Mouse (Mus musculus): ENCODE measurements at regions not wholly inside any gene's neighbourhood (a gene's known extent, or its start where the extent isn't known, plus 50 kb on each side); places are given as distances from the start of the nearest gene placed in this dataset.

GRCm38 (mm10) chr13:84625527-84625926 is 403.4 kb downstream of the Tmem161b start:
- Histone ChIP-seq H3K27ac (no peak overlapping the region), H3K36me3 (no peaks in the 10 kb centered on the region), H3K9me3 (no peaks in the 10 kb centered on the region), H3K27me3 (no peaks in the 10 kb centered on the region), H3K9ac (no peak overlapping the region), H3K4me3 (no peak overlapping the region), H3K4me2 (replicated peaks) (no peak overlapping the region), H3K4me1 (no peaks in the 10 kb centered on the region)
- WGBS, result 20% methylated on average over 1 of the region's 1 CpGs
- no peak for ATAC-seq (ENCODE audit: insufficient number of reproducible peaks, insufficient read depth, low FRiP score, low TSS enrichment)

- H3K27ac ChIP-seq, result no peak overlapping the region
- H3K4me3 ChIP-seq, result no peak overlapping the region
- no peak for ATAC-seq (ENCODE audit: insufficient number of reproducible peaks, insufficient read depth, low FRiP score, low TSS enrichment)
- no peaks in the 10 kb centered on the region for H3K4me1 ChIP-seq
- H3K4me2 ChIP-seq (replicated peaks), result no peak overlapping the region
- 56% methylated on average over 2 of the region's 2 CpGs for WGBS
- no peaks in the 10 kb centered on the region for H3K9me3 ChIP-seq
- no peaks in the 10 kb centered on the region for H3K36me3 ChIP-seq
- H3K27me3 ChIP-seq, result no peaks in the 10 kb centered on the region
- H3K9ac ChIP-seq, result no peak overlapping the region
These were observed 403.8 kb downstream of the Tmem161b start for GRCm38 (mm10) chr13:84625927-84626326.

GRCm38 (mm10) chr13:84626397-84626796 is 404.3 kb downstream of the Tmem161b start:
- no peak for ATAC-seq (ENCODE audit: insufficient number of reproducible peaks, insufficient read depth, low FRiP score, low TSS enrichment)
- no peaks in the 10 kb centered on the region for H3K36me3 ChIP-seq
- no peak overlapping the region for H3K9ac ChIP-seq
- no peaks in the 10 kb centered on the region for H3K27me3 ChIP-seq
- H3K4me1 ChIP-seq, result no peaks in the 10 kb centered on the region
- H3K9me3 ChIP-seq, result no peaks in the 10 kb centered on the region
- H3K27ac ChIP-seq, result no peak overlapping the region
- 67% methylated on average over 1 of the region's 1 CpGs for WGBS
- H3K4me3 ChIP-seq, result no peak overlapping the region
- H3K4me2 ChIP-seq (replicated peaks), result no peak overlapping the region

- no peak for ATAC-seq (ENCODE audit: insufficient number of reproducible peaks, insufficient read depth, low FRiP score, low TSS enrichment)
- Histone ChIP-seq H3K4me3 (no peak overlapping the region), H3K9ac (no peak overlapping the region), H3K4me2 (replicated peaks) (no peak overlapping the region), H3K36me3 (no peaks in the 10 kb centered on the region), H3K9me3 (no peaks in the 10 kb centered on the region), H3K27me3 (no peaks in the 10 kb centered on the region), H3K4me1 (no peaks in the 10 kb centered on the region), H3K27ac (no peak overlapping the region)
- WGBS, result 84% methylated on average over 2 of the region's 2 CpGs
These were observed 408.6 kb downstream of the Tmem161b start for GRCm38 (mm10) chr13:84630686-84631085.

- Histone ChIP-seq H3K4me1 (no peaks in the 10 kb centered on the region), H3K27ac (no peak overlapping the region), H3K4me3 (no peak overlapping the region), H3K9me3 (no peaks in the 10 kb centered on the region), H3K4me2 (replicated peaks) (no peak overlapping the region), H3K9ac (no peak overlapping the region), H3K27me3 (no peaks in the 10 kb centered on the region), H3K36me3 (no peaks in the 10 kb centered on the region)
- WGBS, result 79% methylated on average over 5 of the region's 5 CpGs
- no peak for ATAC-seq (ENCODE audit: insufficient number of reproducible peaks, insufficient read depth, low FRiP score, low TSS enrichment)
These were observed 410.4 kb downstream of the Tmem161b start for GRCm38 (mm10) chr13:84632493-84632892.

GRCm38 (mm10) chr13:84636831-84637230 is 414.7 kb downstream of the Tmem161b start:
- ATAC-seq (ENCODE audit: insufficient number of reproducible peaks, insufficient read depth, low FRiP score, low TSS enrichment), result no peak
- no peak overlapping the region for H3K9ac ChIP-seq
- no peak overlapping the region for H3K27ac ChIP-seq
- no peaks in the 10 kb centered on the region for H3K9me3 ChIP-seq
- no peak overlapping the region for H3K4me3 ChIP-seq
- H3K36me3 ChIP-seq, result no peaks in the 10 kb centered on the region
- no peaks in the 10 kb centered on the region for H3K27me3 ChIP-seq
- no peak overlapping the region for H3K4me2 ChIP-seq (replicated peaks)
- H3K4me1 ChIP-seq, result no peaks in the 10 kb centered on the region

- Histone ChIP-seq H3K36me3 (no peaks in the 10 kb centered on the region), H3K9ac (no peak overlapping the region), H3K4me2 (replicated peaks) (no peak overlapping the region), H3K9me3 (no peaks in the 10 kb centered on the region), H3K27me3 (no peaks in the 10 kb centered on the region), H3K27ac (no peak overlapping the region), H3K4me1 (no peaks in the 10 kb centered on the region), H3K4me3 (no peak overlapping the region)
- no peak for ATAC-seq (ENCODE audit: insufficient number of reproducible peaks, insufficient read depth, low FRiP score, low TSS enrichment)
- WGBS, result 95% methylated on average over 1 of the region's 1 CpGs
These were observed 415.5 kb downstream of the Tmem161b start for GRCm38 (mm10) chr13:84637606-84638005.

GRCm38 (mm10) chr13:84638401-84638934 is 416.4 kb downstream of the Tmem161b start:
- WGBS, result 77% methylated on average over 4 of the region's 4 CpGs
- Histone ChIP-seq H3K4me1 (no peaks in the 10 kb centered on the region), H3K9me3 (no peaks in the 10 kb centered on the region), H3K27me3 (no peaks in the 10 kb centered on the region), H3K4me2 (replicated peaks) (no peak overlapping the region), H3K36me3 (no peaks in the 10 kb centered on the region), H3K27ac (no peak overlapping the region), H3K4me3 (no peak overlapping the region), H3K9ac (no peak overlapping the region)
- ATAC-seq (ENCODE audit: insufficient number of reproducible peaks, insufficient read depth, low FRiP score, low TSS enrichment), result no peak

- 45% methylated on average over 6 of the region's 6 CpGs for WGBS
- H3K9ac ChIP-seq, result no peak overlapping the region
- H3K36me3 ChIP-seq, result no peaks in the 10 kb centered on the region
- H3K27ac ChIP-seq, result no peak overlapping the region
- no peaks in the 10 kb centered on the region for H3K4me1 ChIP-seq
- H3K4me3 ChIP-seq, result no peak overlapping the region
- H3K4me2 ChIP-seq (replicated peaks), result no peak overlapping the region
- H3K9me3 ChIP-seq, result no peaks in the 10 kb centered on the region
- H3K27me3 ChIP-seq, result no peaks in the 10 kb centered on the region
- 0 out of 2 replicates have a peak, but pooled peaks have one; percentile 60 for ATAC-seq (ENCODE audit: insufficient number of reproducible peaks, insufficient read depth, low FRiP score, low TSS enrichment)
These were observed 417.3 kb downstream of the Tmem161b start for GRCm38 (mm10) chr13:84639087-84640022.

GRCm38 (mm10) chr13:84644024-84644423 is 421.9 kb downstream of the Tmem161b start:
- Histone ChIP-seq H3K4me2 (replicated peaks) (no peak overlapping the region), H3K27me3 (no peaks in the 10 kb centered on the region), H3K36me3 (no peaks in the 10 kb centered on the region), H3K9me3 (no peaks in the 10 kb centered on the region), H3K9ac (no peak overlapping the region), H3K4me3 (no peak overlapping the region), H3K4me1 (no peaks in the 10 kb centered on the region), H3K27ac (no peak overlapping the region)
- WGBS, result 90% methylated on average over 4 of the region's 4 CpGs
- no peak for ATAC-seq (ENCODE audit: insufficient number of reproducible peaks, insufficient read depth, low FRiP score, low TSS enrichment)

- 48% methylated on average over 1 of the region's 1 CpGs for WGBS
- no peak overlapping the region for H3K4me2 ChIP-seq (replicated peaks)
- no peaks in the 10 kb centered on the region for H3K36me3 ChIP-seq
- H3K27ac ChIP-seq, result no peak overlapping the region
- H3K4me1 ChIP-seq, result no peaks in the 10 kb centered on the region
- H3K9ac ChIP-seq, result no peak overlapping the region
- no peaks in the 10 kb centered on the region for H3K27me3 ChIP-seq
- no peak for ATAC-seq (ENCODE audit: insufficient number of reproducible peaks, insufficient read depth, low FRiP score, low TSS enrichment)
- no peaks in the 10 kb centered on the region for H3K9me3 ChIP-seq
- no peak overlapping the region for H3K4me3 ChIP-seq
These were observed 424.8 kb downstream of the Tmem161b start for GRCm38 (mm10) chr13:84646899-84647298.

- Histone ChIP-seq H3K9ac (no peak overlapping the region), H3K4me1 (no peaks in the 10 kb centered on the region), H3K4me3 (no peak overlapping the region), H3K9me3 (no peaks in the 10 kb centered on the region), H3K27ac (no peak overlapping the region), H3K27me3 (no peaks in the 10 kb centered on the region), H3K4me2 (replicated peaks) (no peak overlapping the region), H3K36me3 (no peaks in the 10 kb centered on the region)
- no peak for ATAC-seq (ENCODE audit: insufficient number of reproducible peaks, insufficient read depth, low FRiP score, low TSS enrichment)
- 30% methylated on average over 1 of the region's 1 CpGs for WGBS
These were observed 426.0 kb downstream of the Tmem161b start for GRCm38 (mm10) chr13:84648056-84648455.

Measured in embryonic facial prominence, embryonic 12.5 days (tissue).